Mouse (Mus musculus) liver, adult 2 months (tissue): Measurements from ENCODE around the gene Hp1bp3. TPM values are rescaled to one million over a fixed set of nuclear protein-coding genes. Genes with fewer than 3 reads are reported as not detected.

ENCODE experiments used
- DNase-seq: peaks from one replicate; pipeline ENCODE4 v3.0.0-alpha.2; 2011; ENCODE audit warnings: low read depth, low spot score; ENCODE audit errors: extremely low read depth
- H3K27ac ChIP-seq: fragments of 200-500 bp; replicated peaks from 2 replicates; pipeline ENCODE4 v1.5.1; 2012; ENCODE audit warnings: low read depth, mild to moderate bottlenecking, control low read depth, inconsistent platforms, low read length; ENCODE audit not compliant: insufficient read depth
- H3K27me3 ChIP-seq: fragments of 200-500 bp; 2 replicates; pipeline ENCODE4 v1.6.1; 2012; ENCODE audit warnings: mild to moderate bottlenecking, moderate library complexity, low read length, inconsistent platforms; ENCODE audit not compliant: control insufficient read depth, insufficient read depth
- H3K36me3 ChIP-seq: fragments of 200-500 bp; 2 replicates; pipeline ENCODE4 v1.6.1; 2012; ENCODE audit warnings: low read length, inconsistent platforms; ENCODE audit not compliant: control insufficient read depth, insufficient read depth
- H3K4me1 ChIP-seq: fragments of 200-500 bp; 2 replicates; pipeline ENCODE4 v1.6.1; 2011; ENCODE audit warnings: low read length; ENCODE audit not compliant: control insufficient read depth, insufficient read depth
- H3K4me3 ChIP-seq: fragments of 200-500 bp; 2 replicates; pipeline ENCODE4 v1.5.1; 2011; ENCODE audit warnings: low read depth, mild to moderate bottlenecking, control low read depth, low read length, moderate library complexity; ENCODE audit not compliant: insufficient read depth
- H3K79me2 ChIP-seq: fragments of 200-500 bp; 2 replicates; pipeline ENCODE4 v1.6.1; 2012; ENCODE audit warnings: inconsistent platforms, mild to moderate bottlenecking, low read length, moderate library complexity; ENCODE audit not compliant: control insufficient read depth, insufficient read depth
- H3K9ac ChIP-seq: fragments of 200-500 bp; 2 replicates; pipeline ENCODE4 v1.6.1; 2012; ENCODE audit warnings: low read depth, mild to moderate bottlenecking, control low read depth, inconsistent platforms, low read length
- CTCF ChIP-seq: fragments of 200-500 bp; IDR thresholded peaks from 2 replicates; pipeline ENCODE4 v1.5.1; 2011; ENCODE audit warnings: low read depth, low read length, control low read depth
- POLR2A ChIP-seq: fragments of 200-500 bp; IDR thresholded peaks from 2 replicates; pipeline ENCODE4 v1.6.1; 2011; ENCODE audit warnings: low read length, control low read depth; ENCODE audit not compliant: insufficient read depth; ENCODE audit errors: extremely low read depth
- WGBS: fragments of 180-500 bp; shearing (Covaris S2); methylation state at CpG from one replicate; pipeline ENCODE4 v1.1.7; 2018; 5-methylcytosine and 5-hydroxymethylcytosine counted together
- polyA plus RNA-seq: library from polyadenylated mRNA; depleted of rRNA; stranded (reverse); fragments of >200 nt; gene quantifications from 2 replicates; pipeline ENCODE4 v1.2.3, GENCODE M21; 2012; rRNA removed
- total RNA-seq: library from RNA; depleted of rRNA; stranded (reverse); fragments of >200 nt; gene quantifications from 2 replicates; pipeline ENCODE4 v1.2.3, GENCODE M21; 2014; rRNA removed

Gene Hp1bp3
- total RNA-seq: 43.7 and 46.2 TPM in 2 replicates
- 27.5 and 32.6 TPM in 2 replicates for polyA plus RNA-seq

DNA sequence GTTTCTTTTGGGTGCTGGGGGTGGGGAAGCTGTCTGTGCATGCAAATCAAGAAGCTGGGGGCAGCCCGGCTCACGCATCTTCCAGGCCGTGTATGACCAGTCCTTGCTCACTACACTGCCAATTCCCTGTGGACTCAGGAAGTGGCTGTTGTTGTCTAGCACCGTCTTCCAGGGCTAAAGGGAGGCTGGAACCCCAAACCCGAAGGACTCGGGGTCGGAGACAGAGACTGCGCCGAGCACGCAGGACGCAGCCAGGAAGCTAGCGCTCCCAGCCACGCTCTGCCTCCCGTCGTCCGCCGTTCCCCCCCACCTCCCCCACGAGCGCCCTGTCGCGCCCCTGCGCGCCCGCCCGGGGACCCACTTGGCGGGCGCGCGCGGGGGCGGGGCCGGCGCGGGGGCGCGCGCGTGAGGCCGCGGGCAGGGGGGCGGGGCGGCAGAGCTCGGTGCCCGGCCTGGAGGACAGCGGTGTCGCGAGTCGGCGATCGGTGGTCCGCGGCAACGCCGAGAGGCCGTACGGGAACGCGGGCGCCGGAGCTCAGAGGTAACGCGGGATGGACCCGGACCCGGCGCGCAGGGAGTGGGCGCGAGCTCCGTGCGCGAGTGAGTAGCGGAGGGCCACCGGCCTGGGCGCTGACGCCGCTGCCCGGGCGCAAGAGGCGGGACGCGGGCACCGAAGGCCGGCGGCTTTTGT is at the start of gene Hp1bp3:
Gene Hp1bp3, plus strand, starts transcription at position 97 of the 691 bp plus-strand sequence.
- Histone ChIP-seq H3K4me3 (peak within 1 kb of the TSS; percentile 97), H3K9ac (peak within 1 kb of the TSS; percentile 100), H3K27ac (peak within 1 kb of the TSS; percentile 96), H3K4me1 (peaks cover 23% of the 10 kb centered on the region), H3K36me3 (0 out of 2 replicates have a peak, but pooled peaks cover under 1% of the 10 kb centered on the region), H3K79me2 (peaks cover 20% of the 10 kb centered on the region), H3K27me3 (no peaks in the 10 kb centered on the region)
- DNase-seq: peak; percentile 56
- TF ChIP-seq CTCF (no peak), POLR2A (no peak; the same call in 1 of the 2 replicates)
- under 1% methylated on average over 74 of the region's 84 CpGs for WGBS

DNA sequence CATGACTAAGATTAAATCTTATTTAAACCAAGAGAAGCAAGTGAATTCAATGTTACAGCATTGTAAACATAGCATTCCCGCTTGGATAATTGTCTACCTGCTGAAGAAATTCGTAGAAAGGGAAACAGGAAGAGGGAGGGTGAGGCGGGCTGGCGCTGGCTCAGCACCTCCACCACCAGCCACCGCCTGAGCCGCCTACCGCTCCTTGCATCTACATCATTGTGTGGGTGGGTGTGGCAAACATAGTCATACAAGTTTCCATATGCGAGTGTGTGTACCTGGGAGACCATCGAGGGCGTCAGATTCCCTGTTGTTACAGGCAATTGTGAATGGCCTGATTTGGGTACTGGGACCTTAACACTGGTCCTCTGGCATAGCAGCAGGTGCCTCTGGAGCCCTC is 49.6 kb upstream of the Hp1bp3 start:
- Histone ChIP-seq H3K36me3 (peaks cover 25% of the 10 kb centered on the region; the same call in 1 of the 2 replicates), H3K27ac (no peak overlapping the region), H3K27me3 (no peaks in the 10 kb centered on the region), H3K9ac (no peak overlapping the region), H3K4me1 (no peaks in the 10 kb centered on the region), H3K79me2 (no peaks in the 10 kb centered on the region), H3K4me3 (no peak overlapping the region)
- TF ChIP-seq CTCF (no peak), POLR2A (no peak)
- WGBS: 93% methylated on average over 10 of the region's 10 CpGs
- DNase-seq: no peak

DNA sequence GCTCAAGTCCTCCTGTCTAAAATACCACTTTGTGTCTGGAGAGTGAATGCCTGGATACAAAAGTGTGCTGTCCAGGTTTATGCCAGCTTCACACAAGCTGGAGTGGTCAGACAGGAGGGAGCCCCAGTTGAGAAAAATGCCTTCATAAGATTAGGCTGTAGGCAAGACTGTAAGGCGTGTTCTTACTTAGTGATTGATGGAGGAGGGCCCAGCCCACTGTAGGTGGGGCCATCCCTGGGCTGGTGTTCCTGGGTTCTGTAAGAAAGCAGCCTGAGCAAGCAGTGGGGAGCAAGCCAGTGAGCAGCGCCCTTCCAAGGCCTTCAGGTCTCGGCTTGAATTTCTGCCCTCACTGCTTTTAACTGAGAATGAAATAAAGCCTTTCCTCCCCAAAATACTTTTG is 47.9 kb upstream of the Hp1bp3 start:
- Histone ChIP-seq H3K4me1 (no peaks in the 10 kb centered on the region), H3K79me2 (no peaks in the 10 kb centered on the region), H3K9ac (no peak overlapping the region), H3K36me3 (peaks cover 36% of the 10 kb centered on the region; the same call in 1 of the 2 replicates), H3K27me3 (no peaks in the 10 kb centered on the region), H3K4me3 (no peak overlapping the region), H3K27ac (no peak overlapping the region)
- TF ChIP-seq CTCF (no peak), POLR2A (no peak)
- DNase-seq: no peak
- 90% methylated on average over 3 of the region's 3 CpGs for WGBS

DNA sequence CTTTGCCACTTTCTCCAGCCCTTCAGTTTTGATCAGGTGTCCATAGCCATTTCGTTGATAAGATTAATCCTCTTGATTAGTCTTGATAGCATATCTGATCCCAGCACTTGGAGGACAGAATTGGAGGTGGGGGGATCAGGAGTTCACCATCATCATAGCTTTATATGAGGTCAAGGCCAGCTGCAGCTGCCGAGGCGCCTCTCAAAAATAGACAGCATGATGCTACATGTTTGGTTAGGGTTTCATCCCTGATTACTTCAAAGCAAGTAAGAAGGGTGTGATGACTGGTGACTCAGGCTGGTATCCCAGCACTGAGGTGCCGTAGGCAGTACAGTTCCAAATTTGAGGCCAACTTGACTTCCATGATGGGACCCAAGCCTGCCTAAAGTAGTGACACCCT is 46.7 kb upstream of the Hp1bp3 start:
- Histone ChIP-seq H3K27ac (no peak overlapping the region), H3K4me3 (no peak overlapping the region), H3K27me3 (no peaks in the 10 kb centered on the region), H3K4me1 (no peaks in the 10 kb centered on the region), H3K36me3 (peaks cover 37% of the 10 kb centered on the region), H3K79me2 (no peaks in the 10 kb centered on the region), H3K9ac (no peak overlapping the region)
- no peak for DNase-seq
- TF ChIP-seq CTCF (no peak), POLR2A (no peak)
- 87% methylated on average over 4 of the region's 4 CpGs for WGBS

DNA sequence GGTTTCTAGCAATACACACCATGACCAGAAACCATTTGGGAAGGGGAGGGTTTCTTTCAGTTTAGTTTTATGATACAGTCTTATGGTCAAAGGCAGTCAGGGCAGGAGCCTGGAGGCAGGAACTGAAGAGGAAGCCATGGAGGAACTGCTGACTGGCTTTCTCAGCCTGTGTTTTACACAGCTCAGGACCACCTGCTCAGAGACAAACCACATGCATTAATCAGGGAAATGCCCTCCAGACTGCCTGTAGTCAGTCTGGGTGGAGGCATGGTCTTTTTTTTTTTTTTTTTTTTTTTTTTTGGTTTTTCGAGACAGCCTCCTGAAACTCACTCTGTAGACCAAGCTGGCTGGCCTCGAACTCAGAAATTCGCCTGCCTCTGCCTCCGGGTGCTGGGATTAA is 43.4 kb upstream of the Hp1bp3 start:
- no peak for DNase-seq
- Histone ChIP-seq H3K36me3 (peaks cover 46% of the 10 kb centered on the region), H3K4me3 (no peak overlapping the region), H3K9ac (no peak overlapping the region), H3K27ac (no peak overlapping the region), H3K4me1 (no peaks in the 10 kb centered on the region), H3K27me3 (no peaks in the 10 kb centered on the region), H3K79me2 (no peaks in the 10 kb centered on the region)
- WGBS: 88% methylated on average over 4 of the region's 4 CpGs
- TF ChIP-seq CTCF (no peak), POLR2A (no peak)

DNA sequence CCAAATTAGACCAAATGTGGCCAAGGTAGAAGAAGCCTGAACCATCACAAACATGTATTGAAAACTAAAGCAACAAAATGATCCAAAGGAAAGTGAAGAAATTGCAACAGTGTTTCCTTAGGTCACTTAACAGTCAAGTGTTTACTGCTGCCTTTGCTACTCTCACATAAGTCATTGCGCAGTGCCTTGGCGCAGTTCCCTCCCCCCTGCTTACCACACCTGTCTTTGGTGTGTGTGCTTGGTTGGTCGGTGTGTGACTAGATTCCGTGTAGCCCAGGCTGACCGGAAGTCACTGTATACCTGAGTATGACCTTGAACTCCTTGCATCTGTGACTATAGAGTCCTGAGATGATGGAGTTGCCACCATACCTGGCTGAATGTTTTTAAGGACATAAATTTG is 36.7 kb upstream of the Hp1bp3 start:
- no peaks in the 10 kb centered on the region for H3K79me2 ChIP-seq

More for the DNA sequence above, 36.7 kb upstream of the Hp1bp3 start:
- 90% methylated on average over 5 of the region's 5 CpGs for WGBS
- Histone ChIP-seq H3K27me3 (no peaks in the 10 kb centered on the region), H3K4me3 (no peak overlapping the region), H3K4me1 (peaks cover 12% of the 10 kb centered on the region), H3K27ac (no peak overlapping the region), H3K9ac (no peak overlapping the region), H3K36me3 (peaks cover 46% of the 10 kb centered on the region)
- TF ChIP-seq POLR2A (no peak), CTCF (no peak)
- DNase-seq: no peak
